Mouse (Mus musculus) bone marrow macrophage, adult 2 months (primary cell): ENCODE data around the gene Pex11b.

Experiments
- CTCF ChIP-seq: IDR thresholded peaks from 2 replicates; pipeline ENCODE4 v1.5.1; 2012; ENCODE audit warnings: low read depth, mild to moderate bottlenecking, low read length, moderate library complexity
- POLR2A ChIP-seq: IDR thresholded peaks from 2 replicates; pipeline ENCODE4 v1.6.1; 2012; ENCODE audit warnings: mild to moderate bottlenecking, low read depth, low read length, borderline replicate concordance

DNA sequence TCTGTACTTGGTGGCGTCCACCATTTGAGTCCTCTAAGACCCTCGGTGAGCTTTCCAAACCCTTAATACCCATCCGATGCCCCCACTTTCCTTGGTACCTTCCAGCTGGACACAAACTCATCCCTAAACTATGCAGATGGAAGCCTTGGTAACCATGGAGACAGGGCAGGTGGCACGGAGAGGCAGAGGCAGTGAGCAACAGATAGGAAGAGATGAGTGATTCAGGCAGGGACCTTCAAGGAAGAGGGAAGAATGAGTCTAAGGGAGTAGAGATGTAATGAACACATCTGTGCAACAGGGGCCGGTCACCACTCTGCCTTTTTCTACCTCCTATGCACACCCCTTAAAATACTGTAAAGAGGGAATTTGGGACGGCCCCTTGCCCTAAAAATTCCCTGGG is 39.5 kb upstream of the Pex11b start:
- no peak for TF ChIP-seq POLR2A
- TF ChIP-seq CTCF: no peak
